Mouse (Mus musculus): ENCODE data around the gene Eef2.
"Not testable (repeated sequence)": the region's sequence is repeated elsewhere in the genome, so short reads cannot be mapped to it uniquely, and the experiment has no call there.

Eef2 gene

DNA sequence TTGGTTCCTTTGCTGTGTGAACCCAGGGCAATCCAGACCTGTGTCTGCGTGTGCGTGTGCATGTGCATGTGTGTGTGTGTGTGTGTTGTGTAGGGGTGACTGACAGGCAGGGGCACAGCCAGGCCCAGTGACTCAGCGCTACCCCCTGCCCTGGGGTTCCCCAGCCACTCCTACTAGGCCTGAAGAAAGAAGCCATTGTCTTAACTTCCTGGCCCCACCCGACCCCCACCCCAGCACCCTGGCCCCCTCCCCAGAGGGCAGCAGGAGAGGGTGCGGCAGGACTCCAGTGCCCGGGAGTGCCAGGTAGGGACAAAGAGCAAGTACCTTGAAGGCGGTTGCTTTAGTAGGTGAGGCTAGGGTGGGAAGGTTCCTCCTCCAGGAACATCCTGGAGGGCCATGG lies 30.7 kb upstream of the Eef2 start:
- in situ Hi-C loops (cut with MboI, MseI) = no loop called here

DNA sequence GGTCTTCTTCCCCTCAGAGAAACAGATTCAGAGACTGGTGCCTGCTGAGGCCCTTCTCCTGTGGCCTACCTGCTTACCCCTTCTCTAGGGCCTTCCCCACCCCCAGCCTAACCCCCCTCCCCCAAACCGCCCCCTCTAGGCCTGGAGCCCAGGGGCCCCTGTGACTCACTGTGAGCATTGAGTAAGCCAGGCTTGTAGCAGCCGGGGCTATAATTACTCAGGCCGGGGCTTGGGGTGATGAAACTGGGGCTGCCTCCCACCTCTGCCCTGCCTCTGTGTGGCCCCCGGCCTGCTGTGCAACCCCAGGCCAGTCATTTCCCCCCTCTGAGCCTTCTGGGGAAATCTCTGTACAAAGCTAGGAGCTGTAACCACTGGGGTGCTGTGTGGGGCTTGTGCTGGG lies 30.1 kb upstream of the Eef2 start:
- in situ Hi-C loops (cut with MboI, MseI) = no loop called here

DNA sequence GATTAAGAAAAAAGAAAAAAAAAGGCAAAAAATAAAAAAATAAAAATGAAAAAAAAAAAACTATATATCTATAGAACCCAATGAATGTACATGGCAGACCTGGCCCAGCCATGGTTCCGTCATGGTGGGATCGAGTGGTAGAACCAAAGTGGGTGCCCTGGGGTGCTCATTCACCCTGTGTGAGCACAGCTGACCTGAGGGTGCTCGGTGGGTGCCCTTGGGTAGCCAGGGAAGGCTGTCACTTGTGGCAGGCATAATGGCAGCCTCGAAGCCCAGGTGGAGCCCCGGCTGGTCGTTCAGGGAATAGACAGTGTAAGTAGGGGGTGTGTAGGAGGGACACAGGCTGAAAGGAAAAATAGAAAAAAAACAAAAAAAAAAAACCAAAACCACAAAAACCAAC lies 25.2 kb upstream of the Eef2 start:
- in situ Hi-C loops (cut with MboI, MseI) = no loop called here

DNA sequence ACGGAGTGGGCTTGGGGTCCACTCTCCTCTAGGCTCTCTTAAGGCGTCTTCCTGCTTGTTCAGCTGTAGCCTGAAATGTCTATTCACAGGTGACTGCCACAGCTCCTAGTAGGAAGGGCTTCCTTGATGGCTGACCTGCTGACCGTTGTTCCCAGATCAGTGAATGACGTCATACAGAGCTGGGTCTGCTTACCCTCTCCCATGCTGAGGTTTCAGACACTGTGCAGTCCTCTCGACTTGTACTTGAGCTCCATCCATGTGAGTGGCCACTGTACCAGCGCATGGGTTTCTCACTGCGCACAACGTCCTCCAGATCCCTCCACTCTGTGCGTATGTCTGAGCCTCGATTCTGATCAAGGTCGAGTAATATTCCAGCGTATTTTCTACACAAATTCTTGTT lies 23.8 kb upstream of the Eef2 start:
- in situ Hi-C loops (cut with MboI, MseI) = no loop called here

DNA sequence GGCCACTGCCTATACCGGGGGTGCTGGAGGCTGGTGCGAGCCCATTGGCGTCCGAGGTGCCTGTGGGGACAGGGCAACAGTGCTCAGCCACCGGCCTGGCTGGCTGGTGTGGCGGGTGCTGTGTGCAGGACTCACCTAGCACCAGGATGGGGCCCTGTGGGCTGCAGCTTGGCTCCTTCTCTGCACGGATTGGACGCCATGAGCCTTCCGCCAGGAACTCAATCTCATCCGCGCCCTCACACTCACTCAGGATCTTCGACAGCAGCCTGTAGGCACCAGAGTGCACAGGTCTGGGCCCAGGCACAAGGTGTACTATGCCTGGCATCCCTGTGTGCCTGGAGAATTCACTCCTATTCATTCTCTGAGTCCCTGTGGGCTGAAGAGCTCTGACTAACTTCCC lies 22.1 kb upstream of the Eef2 start:
- in situ Hi-C loops (cut with MboI, MseI) = no loop called here

DNA sequence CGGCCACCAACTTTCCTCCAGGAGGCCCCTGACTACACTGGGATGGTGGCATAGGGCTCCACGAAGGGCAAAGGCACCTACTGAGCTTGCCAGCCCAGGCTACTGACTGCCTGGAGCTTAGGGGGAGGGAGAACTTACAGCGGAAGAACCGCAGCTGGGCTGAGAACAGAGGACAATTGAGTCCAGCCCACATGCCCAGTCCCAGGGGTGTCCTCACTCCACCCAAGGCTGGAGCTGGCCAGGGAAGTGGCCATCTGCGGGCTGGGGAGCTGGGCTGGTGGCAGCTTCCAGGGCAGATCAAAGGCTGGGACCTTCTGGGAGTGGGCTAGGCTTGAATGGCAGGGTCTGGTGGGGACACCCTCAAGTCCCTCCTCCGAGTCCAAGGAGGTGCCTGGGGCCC lies 21.7 kb upstream of the Eef2 start:
- in situ Hi-C loops (cut with MboI, MseI) = no loop called here

DNA sequence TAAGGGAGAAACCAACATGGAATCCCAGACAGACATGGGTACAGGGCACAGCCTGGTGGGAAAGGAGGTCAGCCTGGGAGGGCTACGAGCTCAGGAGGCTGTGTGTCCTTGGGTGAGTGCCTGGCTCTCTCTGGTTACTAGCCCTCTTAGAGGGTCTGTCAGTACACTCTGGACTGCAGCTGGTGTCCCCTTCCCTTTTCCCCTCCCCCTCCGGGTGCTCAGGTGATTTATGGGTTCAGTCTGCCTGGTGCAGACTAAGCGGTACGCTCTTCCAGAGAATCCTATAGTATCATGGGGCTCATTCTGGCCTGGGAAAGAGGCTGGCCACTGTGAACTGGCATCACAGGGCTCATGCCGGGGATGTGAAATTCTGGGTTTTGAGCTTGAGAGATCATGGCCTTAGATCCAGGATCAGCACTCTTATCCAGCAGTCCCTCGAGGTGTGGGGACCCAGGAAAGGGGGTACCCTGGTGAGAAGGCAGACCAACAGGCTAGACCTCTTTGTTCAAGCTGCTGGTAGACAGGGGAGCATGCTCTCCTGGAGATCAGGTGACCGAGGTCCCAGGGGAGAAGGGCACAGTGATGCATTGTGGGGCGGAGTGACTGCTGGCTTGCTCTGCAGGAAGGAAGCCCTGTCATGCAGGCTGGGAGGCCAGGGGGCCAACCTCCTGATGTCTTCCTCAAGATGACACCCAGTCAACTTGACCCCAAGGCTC lies 14.7 kb upstream of the Eef2 start:
- in situ Hi-C loops (cut with MboI, MseI) = loop anchor here (5.0 kb wide), 1 partner anchor 54 kb away; the partner anchor contains the start of gene Map2k2

DNA sequence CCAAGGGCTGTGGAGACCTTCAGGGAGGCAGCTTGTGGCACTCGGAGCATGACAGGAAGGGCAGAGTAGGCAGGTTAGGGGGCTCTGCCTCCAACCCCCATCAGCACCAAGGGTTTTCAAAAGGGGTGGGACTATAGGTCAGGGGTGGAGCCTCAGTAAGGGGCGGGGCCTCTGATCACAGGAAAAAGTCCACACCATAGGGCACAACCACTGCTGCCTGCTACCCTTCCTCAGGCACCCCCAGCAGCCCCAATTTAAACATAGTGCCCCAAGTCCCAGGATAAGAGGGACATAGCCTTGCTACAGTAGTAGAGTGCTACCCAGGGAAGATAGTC lies 14.1 kb upstream of the Eef2 start:
- in situ Hi-C loops (cut with MboI, MseI) = loop anchor here (5.0 kb wide), 1 partner anchor 55 kb away; the partner anchor contains the start of gene Map2k2

DNA sequence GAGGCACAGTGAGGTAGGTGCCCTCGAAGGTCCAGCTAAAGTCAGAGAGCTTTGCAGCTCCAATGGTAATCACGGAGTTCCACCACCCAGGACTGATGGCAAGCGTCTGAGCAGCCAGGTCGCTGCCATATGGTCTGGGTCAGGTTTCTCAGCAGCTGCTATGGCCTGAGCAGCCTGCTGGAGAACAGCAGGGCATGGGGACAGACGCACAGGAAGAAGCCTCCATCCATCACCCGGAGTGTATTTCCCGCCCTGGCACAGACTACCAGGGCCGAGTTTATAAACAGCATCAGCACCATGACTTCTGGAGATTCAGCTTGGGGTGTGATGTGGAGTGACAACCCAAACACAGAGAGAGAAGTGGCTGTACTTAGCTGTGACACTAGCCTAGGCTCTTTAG lies 11.3 kb upstream of the Eef2 start:
- in situ Hi-C loops (cut with MboI, MseI) = no loop called here

DNA sequence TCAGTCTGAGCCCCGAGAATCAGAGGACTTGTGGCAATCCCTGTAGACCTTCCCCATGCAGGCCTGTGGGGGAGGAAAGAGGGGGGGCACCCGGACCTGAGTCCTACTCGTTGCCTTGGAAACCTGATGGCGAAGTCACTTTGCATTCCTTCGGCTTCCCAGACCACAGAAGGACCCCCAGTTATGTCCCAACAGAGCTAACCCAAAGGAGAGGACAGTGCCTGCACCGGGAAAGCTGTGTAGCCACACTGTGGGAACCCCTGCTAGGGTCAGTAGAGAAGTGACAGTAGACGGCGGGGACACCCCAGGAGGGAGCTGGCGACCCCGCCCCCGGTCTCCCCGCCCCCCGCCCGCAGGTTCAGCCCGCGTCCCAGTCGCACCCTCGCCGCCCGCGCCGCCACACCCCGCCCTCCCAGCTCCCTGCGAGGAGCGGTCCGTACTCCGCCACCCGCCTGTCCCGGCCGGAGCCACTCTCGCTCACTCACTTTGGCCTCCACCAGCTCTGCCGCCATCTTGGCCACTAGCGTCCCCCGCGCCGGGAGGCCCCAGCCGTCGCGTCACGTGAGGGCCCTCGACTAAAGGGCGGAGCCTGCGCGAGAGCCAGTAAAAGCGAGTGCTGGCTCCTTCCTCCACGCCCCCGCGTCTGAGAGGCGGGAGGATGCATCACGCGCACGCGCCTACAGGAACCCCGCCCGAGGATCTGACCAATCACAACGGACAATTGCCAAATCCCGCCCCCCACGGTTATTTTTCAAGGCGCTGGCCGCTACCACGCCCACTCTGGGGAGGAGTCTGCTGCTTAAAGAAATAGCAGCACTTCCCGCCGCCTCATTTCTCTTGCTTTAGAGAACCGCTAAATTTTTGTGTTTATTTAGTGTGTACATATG lies 9.0 kb upstream of the Eef2 start, which contains the start of gene Pias4:
Gene Pias4, minus strand, starts transcription at position 724 of the 887 bp plus-strand sequence.
- in situ Hi-C loops (cut with MboI, MseI) = no loop called here

DNA sequence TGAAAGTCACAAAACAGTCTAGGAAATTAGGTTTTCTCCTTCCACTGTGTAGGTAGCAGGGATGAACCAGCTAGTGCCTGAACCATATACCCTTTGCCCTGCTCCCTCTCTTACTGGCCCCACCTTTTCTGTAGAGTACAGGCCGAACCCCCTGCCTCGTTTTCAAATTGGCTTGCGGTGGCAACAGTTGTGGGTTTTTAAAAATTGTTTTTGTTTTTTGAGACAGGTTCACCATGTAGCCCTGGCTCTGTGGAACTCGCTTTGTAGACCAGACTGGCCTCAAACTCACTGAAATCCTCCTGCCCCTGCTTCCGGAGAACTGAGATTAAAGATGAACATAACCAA lies 8.4 kb upstream of the Eef2 start:
- in situ Hi-C loops (cut with MboI, MseI) = no loop called here

DNA sequence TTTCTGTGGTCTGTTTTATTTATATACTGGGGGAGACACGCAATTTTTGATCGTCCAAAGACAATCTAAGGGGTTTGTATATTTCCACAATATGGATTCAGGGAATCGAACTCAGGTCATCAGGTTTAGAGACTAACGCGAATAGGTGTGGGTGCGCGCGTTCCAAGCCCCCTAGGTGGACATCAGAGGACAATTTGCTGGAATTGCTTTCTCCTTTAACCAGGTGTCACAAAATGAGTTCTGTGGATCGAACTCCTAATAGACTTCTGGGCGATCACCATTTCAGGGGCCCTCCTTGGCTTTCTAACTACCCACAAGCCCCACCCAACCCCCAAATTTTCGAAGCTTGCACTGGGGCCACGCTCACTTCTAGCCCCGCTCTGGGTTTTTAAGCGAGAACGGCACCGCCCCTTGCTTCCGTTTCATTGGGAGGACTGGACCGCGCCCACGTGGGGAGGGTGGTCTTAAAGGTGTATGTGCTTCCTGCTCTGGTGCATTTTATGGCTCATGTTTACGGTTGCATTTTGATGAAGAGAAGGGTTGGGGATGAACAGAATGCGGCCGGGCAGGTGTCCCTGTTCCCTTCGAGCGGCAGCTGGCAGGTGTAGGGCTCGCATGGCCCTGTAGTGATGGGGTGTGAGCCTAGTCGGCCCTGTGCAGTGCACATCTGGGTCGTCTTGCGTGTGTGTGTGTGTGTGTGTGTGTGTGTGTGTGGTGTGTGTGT lies 7.7 kb upstream of the Eef2 start:
- in situ Hi-C loops (cut with MboI, MseI) = no loop called here

DNA sequence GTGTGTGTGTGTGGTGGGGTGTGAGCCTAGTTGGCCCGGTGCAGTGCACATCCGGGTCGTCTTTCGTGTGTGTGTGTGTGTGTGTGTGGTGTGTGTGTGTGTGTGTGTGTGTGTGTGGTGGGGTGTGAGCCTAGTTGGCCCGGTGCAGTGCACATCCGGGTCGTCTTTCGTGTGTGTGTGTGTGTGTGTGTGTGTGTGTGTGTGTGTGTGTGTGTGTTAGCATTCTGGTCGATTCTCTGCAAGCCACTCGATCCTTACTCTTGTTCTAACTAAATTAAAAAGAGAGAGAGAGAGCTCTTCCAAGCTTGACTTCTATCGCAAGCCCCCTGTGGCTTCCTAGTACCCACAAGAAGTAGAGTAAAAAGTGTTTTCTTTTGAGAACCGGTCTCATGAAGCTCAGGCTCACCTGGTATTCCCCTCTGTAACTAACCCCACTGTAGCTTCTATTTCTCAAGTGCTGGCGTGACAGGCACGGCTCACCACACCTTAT lies 7.0 kb upstream of the Eef2 start:
- in situ Hi-C loops (cut with MboI, MseI) = not testable (repeated sequence)

DNA sequence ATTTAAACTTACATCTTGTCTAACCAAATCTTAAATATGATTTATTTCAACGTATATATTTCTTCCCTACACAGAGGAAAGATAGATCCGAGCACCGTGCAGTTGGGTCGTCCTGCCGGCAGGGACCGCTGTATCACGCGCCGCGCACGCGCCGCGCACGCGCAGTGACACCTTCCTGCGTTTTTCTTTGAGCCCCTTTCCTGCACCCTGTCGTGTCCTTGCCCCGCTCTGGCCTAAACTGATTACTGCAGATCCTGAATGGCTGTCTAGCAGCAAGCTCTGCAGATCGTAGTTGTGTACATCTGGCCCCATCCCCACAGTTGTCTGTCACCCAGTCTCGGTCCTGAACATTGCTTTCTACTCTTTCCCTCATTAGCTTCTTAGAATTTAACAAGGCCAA lies 3.3 kb upstream of the Eef2 start:
- in situ Hi-C loops (cut with MboI, MseI) = no loop called here

DNA sequence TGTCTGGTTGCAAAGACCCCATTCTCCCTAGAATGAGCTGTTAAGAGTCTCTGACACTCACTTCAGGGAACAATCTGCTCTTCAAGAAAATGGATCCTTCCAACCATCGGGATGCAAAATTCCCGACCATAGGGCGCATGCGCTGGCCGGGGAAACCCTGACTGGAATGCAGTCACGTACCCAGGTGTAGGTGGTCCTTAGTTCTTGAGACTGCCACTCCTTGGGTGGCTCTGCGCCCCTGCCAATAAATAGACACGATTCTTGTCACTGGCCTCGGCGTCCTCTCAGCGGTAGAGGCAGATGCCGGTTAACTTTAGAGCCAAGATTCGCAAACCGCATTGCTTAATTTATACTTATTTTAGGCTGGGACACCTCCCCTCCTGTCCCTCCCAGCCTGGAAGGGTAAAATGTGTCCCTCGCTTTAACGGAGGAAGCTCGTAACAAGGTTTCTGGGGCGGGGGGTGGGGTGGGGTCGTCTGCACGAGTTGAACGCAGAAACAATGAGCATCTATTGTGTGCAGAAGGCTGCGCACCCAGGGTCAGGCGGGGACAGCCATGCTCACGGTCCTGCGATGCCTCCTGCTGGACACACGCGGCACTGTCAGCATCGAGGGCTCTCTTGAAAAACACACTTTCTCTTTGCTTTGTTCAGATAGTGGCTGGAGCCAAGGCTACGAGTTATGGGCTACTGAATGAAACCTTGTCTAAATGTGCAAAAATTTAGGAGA lies 1.6 kb upstream of the Eef2 start:
- in situ Hi-C loops (cut with MboI, MseI) = loop anchor here (5.0 kb wide), 1 partner anchor 37 kb away; the partner anchor contains the start of gene Zbtb7a

DNA sequence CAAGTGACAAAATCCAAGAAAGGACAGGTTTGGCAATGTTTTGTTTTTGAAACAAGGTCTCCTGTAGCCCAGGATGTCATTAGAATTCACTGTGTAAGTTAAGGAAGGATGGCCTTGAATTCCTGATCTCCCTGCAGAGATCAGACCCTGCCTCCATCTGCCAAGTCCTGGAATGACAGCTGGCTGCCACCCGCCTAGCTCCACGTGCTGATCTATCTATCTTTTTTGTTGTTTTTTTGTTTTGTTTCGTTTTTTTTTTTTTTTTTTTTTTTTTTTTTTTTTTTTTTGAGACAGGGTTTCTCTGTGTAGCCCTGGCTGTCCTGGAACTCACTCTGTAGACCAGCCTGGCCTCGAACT lies 1.1 kb upstream of the Eef2 start:
- in situ Hi-C loops (cut with MboI, MseI) = loop anchor here (5.0 kb wide), 1 partner anchor 38 kb away; the partner anchor contains the start of gene Zbtb7a

DNA sequence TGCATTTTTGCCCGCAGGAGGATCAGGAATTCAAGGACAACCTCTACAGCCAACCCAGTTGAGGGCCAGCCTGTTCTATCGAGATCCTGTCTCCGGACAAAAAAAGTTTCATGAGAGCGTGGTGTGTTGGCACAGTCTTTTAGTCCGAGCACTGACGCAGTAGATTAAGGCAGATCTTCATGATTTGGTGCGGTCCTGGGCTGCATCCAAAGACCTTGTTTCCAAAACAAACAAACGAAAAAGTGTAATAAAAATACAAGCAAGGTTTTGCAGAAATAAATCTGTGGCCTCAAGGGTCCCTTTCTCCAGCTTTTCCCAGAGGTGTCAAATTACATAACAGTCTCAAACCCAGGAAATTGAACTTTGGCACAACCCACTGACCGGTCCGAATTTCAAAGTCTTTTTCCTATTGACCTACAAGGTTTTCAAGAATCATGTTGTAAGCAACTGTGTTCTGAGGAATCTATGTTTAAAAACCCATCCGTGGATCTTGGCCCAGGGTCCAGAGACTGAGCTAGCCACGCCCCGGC lies 430 bp upstream of the Eef2 start:
- in situ Hi-C loops (cut with MboI, MseI) = loop anchor here (5.0 kb wide), 1 partner anchor 39 kb away; the partner anchor contains the start of gene Zbtb7a

DNA sequence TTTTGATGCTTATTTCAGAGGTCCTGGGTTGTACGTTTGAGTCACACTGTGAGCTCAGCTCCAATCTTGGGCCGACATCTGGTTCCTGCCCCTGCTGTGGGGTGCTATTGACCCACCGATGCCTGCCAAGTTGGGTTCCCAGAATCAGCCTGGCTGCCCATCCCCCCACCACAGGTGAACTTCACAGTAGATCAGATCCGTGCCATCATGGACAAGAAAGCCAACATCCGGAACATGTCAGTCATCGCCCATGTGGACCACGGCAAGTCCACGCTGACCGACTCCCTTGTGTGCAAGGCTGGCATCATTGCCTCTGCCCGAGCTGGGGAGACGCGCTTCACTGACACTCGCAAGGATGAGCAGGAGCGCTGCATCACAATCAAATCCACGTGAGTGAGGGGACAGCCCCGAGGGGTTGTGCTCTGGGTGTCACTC lies 1.1 kb downstream of the Eef2 start:
- in situ Hi-C loops (cut with MboI, MseI) = loop anchor here (5.0 kb wide), 1 partner anchor 40 kb away; the partner anchor contains the start of gene Zbtb7a

DNA sequence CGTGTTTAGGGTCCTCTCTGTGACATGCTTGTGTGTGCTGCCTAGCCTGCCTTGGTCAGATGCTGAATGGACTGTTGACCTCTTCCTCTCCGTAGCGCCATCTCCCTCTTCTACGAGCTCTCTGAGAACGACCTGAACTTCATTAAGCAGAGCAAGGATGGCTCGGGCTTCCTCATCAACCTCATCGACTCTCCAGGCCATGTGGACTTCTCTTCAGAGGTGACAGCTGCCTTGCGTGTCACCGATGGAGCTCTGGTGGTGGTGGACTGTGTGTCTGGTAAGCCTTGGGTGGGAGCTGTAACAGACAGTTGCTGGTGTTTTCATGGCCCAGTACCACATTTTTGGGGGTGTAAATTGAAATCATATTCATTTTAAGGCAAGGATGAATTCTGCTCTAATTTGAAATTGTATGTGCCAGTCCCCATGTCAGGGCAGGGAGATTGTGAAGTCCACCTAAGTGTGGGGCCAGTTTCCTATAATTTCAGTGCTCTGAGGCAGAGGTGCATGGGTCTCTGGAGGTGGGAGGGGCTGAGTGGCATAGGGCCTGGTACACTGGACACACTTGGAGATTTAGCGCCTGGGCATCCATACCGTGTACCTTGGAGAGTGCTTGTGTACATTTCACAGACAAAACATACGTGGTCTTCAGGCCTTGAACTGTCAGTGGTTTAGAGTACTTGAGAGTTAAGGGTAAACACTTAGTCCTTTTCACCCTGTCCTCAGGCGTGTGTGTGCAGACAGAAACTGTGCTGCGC lies 1.7 kb downstream of the Eef2 start:
- in situ Hi-C loops (cut with MboI, MseI) = loop anchor here (5.0 kb wide), 1 partner anchor 41 kb away; the partner anchor contains the start of gene Zbtb7a

DNA sequence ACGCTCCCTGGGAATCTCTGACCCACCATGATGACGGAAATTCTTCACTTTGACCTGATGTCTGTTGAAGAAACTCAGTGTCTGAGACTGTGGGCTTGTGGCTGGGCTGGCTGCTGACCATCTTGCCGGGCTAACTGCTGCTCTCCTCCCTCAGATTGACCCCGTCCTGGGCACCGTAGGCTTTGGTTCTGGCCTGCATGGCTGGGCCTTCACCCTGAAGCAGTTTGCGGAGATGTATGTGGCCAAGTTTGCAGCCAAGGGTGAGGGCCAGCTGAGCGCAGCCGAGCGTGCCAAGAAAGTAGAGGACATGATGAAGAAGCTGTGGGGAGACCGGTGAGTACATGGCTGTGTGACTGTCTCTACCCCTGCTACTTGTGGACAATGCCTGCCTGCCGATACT lies 2.5 kb downstream of the Eef2 start:
- in situ Hi-C loops (cut with MboI, MseI) = loop anchor here (5.0 kb wide), 1 partner anchor 42 kb away; the partner anchor contains the start of gene Zbtb7a

All from T-helper 2 cell (primary cell).